Mouse (Mus musculus): Measurements from ENCODE around the gene Rps6kb1.

DNA sequence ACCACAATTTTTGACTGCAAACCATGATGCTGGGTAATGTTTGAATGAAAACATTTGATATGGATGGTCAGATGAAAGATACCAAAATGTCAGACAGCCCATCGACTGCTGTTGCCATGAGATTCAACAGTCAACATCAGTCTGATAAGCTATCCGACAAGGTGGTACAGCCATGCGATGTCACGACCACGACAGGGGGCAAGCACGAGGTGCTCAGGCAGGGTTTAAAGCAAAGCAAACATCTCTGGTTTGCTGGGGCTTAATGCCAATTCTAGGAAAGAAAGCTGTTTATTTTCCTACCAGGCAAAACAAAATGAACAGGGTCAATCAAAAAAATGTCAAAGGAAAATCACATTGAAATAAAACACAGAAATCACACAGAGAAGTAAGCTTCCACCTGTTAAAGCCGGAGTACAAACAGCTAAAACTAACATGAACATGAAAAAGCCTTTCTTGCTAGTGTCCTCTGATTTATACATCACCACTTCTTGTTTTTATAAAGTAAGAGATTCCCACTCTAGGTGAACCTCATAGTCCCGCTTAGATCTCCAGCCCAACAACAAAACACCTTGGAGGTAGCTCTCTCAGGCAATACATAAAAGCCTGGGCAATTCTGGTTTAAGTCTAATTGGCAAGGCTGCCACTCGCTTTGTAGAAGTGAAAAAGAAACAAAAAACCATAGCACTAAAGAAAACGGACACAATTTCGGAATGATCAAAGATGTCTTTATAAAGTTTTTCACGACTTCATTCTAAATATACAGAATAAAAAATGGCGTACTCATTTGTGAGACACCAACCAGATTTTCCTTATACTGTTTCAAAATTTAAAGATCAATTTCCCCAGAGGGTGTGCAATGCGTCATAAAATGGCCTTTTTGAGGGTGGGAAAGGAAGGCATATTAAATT is 39.6 kb upstream of the Rps6kb1 start:
- TF ChIP-seq POLR2A (IDR thresholded peaks at IDR 0.05; ENCODE audit: low read depth, low read length) (no peak), CTCF (IDR thresholded peaks at IDR 0.05; ENCODE audit: extremely low read depth, insufficient read length, insufficient replicate concordance, low read depth, low read length) (no peak)

All from small intestine, adult 2 months (tissue).